Mouse (Mus musculus): ENCODE data around the gene Hoxd10.

DNA sequence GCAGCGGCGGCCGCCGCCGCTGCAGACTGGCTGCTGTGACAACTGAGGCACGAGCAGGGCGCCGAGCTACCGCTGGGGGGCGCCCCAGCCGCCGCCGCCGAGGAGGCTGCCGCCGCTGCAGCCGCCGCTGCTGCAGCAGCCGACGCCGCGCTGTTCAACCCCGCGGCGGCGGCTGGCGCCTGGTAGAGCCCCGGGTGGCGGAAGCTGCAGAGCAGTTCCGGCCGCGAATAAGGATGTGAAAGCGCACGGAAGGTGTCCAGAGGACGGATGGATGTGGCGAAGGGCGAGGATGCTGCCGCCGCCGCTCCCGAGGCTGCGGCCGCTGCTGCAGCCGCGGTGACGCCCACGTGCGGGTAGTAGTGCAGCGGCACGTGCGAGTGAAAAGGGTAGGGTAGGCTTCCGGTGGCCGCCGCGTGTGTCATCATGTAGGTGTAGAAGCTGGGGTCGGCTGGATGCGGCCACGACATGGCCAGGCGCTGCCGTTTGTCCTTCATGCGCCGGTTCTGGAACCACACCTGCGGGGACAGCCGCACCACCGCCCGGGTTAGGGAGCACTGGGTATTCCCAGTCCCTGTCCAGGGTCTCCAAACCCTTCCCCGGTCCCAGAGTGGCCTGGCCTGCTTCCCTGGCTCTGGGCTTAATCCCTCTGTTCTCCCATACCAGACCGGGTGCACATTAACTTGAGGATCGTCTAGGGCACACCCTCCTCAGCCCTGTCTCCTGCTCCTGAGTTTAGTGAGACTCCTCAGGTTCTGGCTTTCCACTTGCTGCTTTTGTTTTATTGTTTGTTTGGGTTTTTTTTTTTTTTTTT lies 35.7 kb upstream of the Hoxd10 start:
- TF ChIP-seq BHLHE40 (IDR thresholded peaks at IDR 0.05; ENCODE audit: low read depth, low read length): no peak
- no peak for TF ChIP-seq MEF2A (IDR thresholded peaks at IDR 0.05; ENCODE audit: borderline replicate concordance, low read depth, low read length)
- TF ChIP-seq ZNF384 (IDR thresholded peaks at IDR 0.05; ENCODE audit: low read depth, low read length): no peak
- TF ChIP-seq MAX (IDR thresholded peaks at IDR 0.05; ENCODE audit: low read length): no peak
- TF ChIP-seq ZMIZ1 (IDR thresholded peaks at IDR 0.05; ENCODE audit: low read depth, low read length): no peak
- no peak for TF ChIP-seq POLR2A (IDR thresholded peaks at IDR 0.05; ENCODE audit: low read depth, low read length)
- no peak for TF ChIP-seq CTCF (conservative IDR thresholded peaks at IDR 0.05 in 1 of 2, IDR thresholded peaks at IDR 0.05 in 1 of 2; ENCODE audit: low read depth in 2 of 2, low read length in 2 of 2)
- TF ChIP-seq ELF1 (IDR thresholded peaks at IDR 0.05; ENCODE audit: low read depth, low read length): no peak
- no peak for TF ChIP-seq E2F4 (IDR thresholded peaks at IDR 0.05; ENCODE audit: insufficient replicate concordance, low read depth, low read length)
